Mouse (Mus musculus): ENCODE measurements at regions not wholly inside any gene's neighbourhood (a gene's known extent, or its start where the extent isn't known, plus 50 kb on each side); places are given as distances from the start of the nearest gene placed in this dataset.
A peak's percentile ranks its signal among the peaks of the same experiment; 100 is the strongest.

DNA sequence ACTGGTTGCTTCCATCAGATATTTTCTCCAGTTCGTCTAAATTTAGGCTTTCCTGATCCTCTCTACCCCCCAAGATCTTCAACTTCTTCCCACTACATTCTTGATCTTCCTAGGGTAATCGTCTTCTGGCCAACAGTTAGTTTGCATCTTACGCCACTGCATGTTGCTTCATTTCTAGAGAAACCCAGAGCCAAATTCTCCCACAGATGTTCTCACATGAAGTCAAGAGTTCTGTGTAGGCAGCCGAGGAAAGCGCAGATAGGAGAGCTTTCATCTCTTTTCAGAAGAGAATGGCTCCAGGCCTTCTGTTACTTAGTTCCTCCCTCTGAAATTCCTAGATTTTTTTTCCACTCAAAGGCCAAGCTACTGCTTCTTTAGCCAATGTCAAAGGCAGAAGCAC lies 179.9 kb downstream of the Fgf10 start:
- peak; percentile 19 to 49 for DNase-seq (ENCODE audit: low spot score in 2 of 2)

DNA sequence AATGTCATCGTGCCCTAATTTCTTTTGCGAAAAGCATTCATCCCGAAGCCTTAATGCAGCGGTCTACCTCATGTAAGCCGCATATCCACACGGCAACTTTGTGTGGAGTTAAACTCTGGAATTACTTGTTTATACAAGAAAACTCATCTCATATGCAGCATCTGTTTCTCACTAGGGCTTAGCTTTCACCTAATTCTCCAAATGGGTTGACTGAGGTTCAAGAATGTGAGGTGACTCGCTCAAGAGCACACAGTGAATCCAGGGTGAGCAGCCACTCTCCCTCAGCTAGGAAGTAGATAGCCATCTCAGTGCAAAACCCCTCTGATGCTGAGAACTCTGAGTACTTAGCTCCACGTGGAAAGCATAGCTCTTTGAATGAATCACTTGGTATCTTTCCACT lies 181.1 kb downstream of the Fgf10 start:
- no peak for DNase-seq (ENCODE audit: low spot score in 2 of 2)

DNA sequence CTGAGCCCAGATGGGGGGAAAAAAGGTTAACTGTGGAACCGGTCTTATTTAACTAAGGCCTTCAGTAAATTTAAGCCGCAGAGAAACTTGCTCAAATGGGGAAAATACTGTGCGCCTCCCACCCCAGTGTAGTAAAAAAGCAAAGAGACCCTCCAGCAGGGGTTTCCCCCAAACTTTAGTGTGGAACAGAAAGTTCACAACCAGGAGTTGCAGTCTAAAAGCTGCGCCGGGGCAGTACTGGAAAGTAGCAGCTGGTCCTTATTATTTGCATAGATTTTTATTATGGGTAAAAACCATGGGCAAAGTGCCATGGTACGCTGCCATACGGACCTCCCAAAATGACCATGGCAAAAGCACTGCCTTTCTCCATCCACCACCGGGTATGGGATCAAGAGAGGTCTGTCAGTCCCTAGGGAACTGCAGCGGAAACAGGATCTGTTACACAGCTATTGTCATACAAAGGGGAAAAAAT lies 216.8 kb downstream of the Fgf10 start:
- DNase-seq (ENCODE audit: low spot score in 2 of 2) = no peak

DNA sequence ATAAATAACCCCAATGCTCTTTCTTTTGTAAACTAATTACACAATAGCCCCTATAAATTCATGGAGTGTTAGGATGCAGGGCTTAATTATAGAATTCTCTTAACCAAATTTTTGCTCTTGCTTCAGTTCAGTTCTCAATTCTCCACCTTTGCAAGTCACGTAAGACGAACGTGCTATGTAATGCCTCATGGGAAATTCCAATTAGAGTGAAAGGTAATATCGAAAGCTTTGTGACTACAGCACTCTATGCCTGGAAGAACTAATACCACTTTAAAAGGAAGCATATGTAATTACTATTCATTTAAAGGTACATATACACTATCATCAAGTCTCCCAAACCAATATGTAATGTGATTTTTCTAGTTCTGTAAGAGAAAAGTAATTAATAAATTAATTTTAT lies 225.5 kb downstream of the Fgf10 start:
- DNase-seq (ENCODE audit: low spot score in 2 of 2) = no peak

DNA sequence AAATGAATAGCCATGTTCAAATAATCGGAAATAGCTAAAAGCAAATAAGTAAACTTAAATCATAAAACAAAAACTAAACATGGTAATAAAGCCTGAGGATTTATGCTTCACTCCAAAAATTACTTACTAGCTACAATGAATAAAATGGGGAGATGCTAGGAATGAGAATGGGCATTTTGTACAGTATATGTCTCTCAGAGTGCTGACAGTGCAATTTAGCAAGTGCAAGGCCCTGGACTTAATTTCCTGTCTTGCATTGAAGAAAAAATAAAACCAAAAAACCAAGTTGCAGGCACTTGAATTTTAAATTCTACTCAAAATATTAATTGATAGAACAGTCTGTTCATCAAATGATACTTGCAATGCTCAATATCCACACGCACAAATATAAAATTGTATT lies 232.4 kb downstream of the Fgf10 start:
- DNase-seq (ENCODE audit: low spot score in 2 of 2) = no peak

DNA sequence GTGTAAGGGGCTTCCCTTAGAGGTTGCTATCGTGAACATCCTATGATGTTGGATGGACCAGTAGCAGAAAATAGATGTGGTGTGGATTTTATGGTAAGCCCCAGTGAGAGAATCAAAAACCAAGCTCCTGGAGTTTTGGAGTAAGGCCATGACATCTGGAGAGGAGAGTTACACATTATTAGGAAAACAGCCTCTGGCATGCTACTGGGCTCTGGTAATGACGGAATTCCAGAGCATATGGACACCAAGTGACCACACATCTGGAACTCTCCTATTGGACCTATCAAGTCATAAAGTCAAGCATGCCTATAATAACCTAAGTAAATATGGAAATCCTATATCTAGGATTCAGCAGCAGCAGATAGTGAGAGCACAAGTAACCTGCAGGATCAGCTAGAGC lies 240.8 kb downstream of the Fgf10 start:
- no peak for DNase-seq (ENCODE audit: low spot score in 2 of 2)

DNA sequence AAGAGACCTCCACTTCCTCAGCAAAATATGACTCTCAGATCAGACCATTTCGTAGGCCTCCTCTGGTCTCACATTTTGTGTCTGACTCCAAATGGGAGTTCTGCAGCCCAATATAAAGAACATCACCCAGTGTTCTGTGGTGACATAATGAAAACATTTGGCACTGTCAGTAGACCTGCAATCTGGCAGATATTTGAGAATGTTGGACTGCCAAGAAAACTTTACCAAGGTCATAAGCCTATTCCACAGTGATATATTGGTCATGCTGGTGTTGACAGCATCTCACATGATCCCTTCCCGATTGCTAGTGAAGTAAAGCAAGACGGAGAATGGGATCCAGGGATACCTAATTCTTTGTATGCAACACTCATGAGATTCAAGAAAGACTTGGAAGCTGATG lies 271.2 kb downstream of the Fgf10 start:
- DNase-seq (ENCODE audit: low spot score in 2 of 2) = no peak

DNA sequence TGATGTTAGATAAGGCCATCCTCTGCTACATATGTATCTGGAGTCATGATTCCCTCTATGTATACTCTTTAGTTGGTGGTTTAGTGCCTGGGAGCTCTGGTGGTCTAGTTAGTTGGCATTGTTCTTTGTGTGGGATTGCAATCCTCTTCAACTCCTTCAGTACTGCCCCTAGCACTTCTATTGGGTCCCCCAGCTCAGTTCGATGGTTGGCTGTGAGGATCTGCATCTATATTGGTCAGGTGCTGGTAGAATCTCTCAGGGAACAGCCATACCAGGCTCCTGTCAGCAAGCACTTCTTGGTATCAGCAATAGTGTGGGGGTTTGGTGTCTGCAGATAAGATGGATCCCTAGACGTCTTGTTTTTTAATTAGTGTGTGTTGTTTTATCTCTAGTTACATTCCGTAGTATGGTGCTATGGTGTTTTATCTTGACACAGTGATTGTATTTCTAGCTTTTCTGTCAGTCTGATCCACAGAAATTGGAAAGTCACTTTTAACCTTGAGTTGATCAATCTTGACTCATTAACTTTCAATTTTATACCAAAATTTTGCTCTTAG lies 296.6 kb downstream of the Fgf10 start:
- DNase-seq (ENCODE audit: low spot score in 2 of 2) = no peak

DNA sequence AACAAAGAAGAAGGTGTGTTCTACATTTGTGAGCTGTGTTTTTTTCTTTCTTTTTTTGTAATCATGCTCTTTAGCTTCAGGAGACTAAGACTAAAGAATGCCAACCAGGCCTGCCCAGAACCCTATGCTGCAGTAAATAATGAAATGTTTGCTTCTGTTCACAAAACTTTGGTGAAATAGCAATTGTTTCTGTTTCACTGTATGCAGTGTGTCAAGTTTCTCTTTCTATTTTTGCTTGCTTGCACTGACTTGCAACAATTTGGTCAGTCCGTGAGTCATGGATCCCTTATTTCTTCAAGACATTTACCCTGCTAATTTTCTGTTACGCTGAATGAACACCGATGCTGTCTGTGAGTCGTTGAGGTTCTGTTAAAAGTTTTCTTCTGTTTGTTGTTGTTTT lies 298.1 kb downstream of the Fgf10 start:
- DNase-seq (ENCODE audit: low spot score in 2 of 2) = no peak

DNA sequence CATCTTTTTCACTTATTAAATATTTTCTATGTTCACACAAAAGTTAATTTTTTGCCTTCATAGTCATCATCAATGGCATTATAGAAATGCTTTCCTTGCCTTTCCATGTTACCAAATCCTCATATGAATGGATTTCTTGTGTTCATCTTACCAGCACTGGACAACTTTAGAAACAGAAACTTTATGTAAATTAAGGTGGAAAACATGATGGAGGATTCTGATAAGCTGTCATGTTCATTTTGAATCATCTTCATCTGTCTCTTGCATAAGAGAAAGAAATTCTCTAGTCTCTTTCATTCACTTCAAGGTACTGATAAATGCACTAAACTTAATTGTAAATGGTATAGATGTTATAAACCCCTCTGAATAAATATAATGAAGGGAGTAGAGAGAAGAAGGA lies 305.4 kb downstream of the Fgf10 start:
- DNase-seq (ENCODE audit: low spot score in 2 of 2) = no peak

DNA sequence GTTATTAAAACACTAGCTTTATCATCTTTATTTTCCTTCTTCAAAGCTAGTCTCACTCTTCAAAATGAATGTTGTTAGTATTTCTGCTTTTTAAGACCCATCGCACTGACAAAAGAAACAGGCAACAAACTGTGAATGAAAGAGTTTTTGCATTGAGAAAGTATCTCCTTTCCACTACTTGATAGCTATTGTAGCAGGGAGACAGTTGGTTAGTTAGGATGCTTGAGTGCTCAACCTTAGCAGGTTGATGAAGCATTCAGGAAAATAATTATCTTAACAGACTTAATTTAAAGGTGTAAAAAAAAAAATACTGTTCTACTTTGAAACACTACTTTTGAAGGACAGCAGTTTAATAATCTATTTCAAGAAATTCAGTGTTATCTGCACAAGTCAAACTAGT lies 305.9 kb downstream of the Fgf10 start:
- DNase-seq (ENCODE audit: low spot score in 2 of 2) = no peak

DNA sequence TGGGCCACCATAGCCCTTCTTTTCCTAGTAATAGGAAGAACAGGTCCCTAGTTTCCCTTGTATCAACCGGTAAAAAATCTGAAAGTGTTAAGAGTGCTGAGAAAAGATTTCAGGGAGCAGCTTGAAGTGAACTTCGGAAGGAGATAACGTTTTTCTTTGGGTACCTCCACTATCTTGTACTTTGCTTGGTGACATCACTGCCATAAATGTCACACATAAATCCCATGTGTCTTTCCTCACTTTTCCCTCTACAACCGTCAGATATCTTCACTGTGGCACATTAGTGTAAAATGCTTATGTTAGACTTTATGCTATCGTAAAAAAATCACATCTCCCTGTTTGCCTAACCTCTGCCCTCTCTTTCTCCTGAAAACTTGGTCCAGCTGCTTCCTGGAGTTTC lies 309.9 kb downstream of the Fgf10 start:
- DNase-seq (ENCODE audit: low spot score in 2 of 2) = no peak

DNA sequence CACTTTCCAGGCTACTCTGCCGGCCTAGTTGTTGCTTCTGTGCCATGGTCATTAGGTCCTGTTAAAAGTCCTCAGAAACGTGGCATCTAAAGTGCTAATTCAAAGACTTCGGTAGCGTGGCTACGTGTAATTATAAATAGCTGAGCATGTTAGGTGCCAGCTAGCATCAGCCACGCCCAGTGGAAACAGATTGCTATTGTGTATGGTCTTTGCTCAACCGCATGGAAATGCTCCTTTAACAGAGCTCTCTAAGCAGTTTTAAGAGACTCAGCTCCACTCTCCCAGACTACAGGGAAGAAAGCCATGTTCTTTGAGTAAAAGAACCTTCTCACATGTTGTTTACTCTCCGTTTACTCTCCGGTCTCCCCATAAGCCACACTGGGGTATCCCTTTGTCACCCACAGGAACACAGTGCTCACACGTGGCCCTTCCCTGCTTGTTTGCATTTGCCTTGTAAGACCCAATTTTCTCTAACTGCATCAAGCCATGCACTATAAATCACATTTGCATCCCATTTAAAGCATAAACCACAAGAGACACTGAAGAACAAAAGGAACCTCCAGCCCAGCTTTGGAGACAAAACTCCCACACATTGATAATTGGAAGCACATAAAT lies 311.7 kb downstream of the Fgf10 start:
- no peak for DNase-seq (ENCODE audit: low spot score in 2 of 2)

DNA sequence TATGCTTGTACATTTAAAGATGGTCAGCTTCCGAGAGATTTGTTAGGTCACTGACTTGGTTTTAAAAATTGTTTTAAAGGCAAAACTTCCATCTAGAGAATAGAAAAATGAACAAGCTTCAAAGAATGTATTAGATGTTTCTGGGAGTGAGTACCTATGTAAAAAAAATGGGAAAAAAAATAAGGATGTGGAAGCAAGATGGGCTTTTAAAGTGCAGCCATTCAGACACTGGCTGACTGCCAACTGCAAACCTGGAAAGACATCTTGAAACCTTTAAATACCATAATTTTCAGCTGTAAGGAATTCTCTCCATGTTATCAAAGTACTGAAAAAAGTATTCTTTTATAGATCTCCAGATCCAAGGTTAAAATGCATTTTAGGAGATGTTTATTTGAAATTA lies 315.7 kb downstream of the Fgf10 start:
- DNase-seq (ENCODE audit: low spot score in 2 of 2) = no peak

DNA sequence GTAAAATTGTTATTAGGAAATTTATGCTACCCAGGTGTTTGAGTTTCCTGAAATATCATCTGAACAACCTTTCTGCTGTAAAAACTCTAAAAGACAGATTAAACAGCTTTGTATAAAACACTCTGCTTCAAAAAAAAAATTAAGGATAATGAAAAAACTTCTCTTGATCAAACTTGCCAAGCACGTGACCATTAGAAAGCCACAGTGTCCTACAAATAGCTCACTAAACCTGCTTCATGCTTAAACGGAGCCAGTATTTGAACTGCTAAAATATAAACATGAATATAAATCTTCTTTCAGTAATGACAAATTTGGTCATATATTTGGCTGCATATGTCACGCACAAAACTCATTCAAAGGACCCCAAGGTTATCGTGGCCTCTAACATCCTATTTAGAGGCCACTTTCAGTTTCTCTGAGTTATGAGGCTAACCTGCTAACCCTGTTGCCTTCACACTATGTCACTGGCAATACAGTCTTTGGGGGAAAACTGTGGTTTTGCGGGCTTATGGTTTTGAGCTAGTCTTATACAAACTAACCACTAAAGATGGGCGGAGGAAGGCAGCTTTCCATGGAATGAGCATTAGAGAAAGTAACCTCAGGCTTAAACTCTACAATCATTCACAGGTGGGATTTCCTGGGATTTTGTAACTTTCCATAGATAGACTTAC lies 355.8 kb downstream of the Fgf10 start:
- no peak for DNase-seq (ENCODE audit: low spot score in 2 of 2)

DNA sequence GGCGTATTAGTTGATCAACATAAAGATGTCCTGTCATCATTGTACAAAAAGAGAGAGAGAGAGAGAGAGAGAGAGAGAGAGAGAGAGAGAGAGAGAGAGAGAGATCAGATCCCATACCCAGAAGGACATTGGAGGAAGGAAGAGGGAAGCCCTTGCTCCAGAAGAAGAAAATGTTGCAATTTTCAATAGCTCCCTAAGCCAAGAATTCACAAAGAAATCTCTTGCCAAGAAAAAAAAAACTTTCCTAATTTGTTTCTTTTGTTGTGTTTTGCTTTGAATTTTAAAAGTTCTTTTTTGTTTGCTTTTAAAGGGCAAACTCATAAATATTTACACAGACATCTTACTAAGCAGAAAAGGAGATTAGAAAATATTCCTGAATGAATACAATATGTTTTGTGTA lies 370.0 kb downstream of the Fgf10 start:
- no peak for DNase-seq (ENCODE audit: low spot score in 2 of 2)

DNA sequence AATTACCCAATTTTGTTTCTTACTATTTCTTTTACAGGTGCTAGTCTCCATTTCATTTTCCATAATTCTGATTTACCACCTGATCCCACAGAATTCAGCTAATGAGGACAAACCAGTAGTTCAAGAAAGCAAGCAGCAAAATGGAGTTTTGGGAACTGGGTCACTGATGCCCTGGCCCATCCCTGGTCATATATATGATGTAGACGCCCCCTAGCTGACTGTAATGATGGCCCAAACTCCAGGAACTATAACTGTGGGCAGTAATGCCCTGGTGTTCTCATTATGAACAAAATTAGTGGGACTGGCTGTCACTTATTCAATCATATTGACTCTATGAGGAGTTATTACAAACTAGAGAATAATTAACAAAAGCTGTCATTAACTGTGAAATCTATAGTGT lies 375.5 kb downstream of the Fgf10 start:
- no peak for DNase-seq (ENCODE audit: low spot score in 2 of 2)

DNA sequence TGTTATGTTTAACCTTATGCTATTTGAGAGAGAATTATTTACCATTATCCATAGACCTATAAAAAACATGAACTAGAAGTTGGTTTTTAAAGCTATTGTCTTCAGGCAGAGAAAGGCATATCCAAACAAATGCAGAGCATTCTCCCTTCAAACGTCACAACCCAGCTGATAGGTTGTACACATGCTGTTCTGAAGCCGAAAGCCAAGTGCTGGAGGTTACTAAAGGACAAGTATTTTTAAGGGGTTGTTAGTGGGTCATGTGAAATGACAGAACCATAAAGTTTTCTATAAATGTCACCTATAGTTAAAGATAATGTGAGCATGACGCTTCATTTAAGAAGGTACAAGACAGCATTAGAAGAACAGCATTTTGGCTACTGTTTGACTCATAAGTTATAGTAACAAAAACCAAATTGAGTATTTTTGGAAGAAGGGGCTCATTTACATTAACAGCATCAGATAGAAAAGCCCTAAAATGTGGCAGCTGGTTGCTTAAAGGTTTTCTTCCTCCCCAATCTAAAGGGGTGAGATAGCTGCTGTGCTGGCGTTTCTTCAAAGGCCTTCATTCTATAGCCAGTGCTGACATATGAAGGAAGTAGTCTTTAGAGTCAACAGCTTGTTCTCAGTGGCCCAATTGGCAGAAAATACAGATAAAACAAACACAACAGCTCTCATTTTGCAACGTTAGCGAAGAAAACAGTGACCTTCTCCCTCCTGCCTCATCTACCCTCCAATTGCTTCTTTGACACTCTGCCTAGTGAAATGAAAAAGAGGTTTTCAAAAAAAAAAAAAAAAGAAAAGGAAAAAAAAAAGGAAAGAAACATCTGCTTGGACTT lies 359.4 kb upstream of the Paip1 start:
- no peak for DNase-seq (ENCODE audit: low spot score in 2 of 2)

DNA sequence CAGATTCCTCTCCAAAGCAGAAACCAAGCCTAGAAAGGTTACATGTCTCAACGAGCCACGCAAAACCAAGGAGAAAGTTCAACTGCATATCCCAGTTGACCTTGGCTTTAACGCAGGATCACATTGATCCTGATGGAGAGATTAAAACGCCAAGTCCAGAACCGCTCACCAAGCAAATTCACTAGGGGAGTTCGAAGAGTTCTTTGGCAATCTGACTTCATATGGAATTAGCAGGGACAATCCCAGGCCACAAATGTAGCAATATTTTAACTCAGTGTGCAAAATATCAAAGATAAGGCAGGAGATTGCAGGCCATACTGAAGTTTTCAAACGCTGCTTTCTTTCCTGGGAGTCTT lies 358.8 kb upstream of the Paip1 start:
- no peak for DNase-seq (ENCODE audit: low spot score in 2 of 2)

DNA sequence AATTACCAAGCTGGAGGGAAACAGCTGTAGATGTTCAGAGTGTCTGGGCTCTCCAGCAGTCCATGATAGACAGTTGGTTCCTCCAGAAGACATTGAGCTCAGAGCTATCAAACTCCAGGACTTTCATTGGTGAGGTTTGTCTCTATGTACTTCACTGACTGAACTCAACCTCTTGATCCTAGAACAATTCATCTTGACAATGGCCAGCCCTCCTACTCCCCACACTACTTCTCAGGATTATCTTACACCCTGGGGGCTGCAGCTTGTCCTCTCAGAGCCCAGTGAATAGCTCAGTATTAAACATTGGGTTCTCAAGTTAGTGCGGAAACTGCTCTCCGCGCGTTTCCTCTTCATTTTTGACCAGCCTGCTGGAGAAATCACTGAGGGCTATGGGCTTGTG lies 349.2 kb upstream of the Paip1 start:
- DNase-seq (ENCODE audit: low spot score in 2 of 2) = no peak

DNA sequence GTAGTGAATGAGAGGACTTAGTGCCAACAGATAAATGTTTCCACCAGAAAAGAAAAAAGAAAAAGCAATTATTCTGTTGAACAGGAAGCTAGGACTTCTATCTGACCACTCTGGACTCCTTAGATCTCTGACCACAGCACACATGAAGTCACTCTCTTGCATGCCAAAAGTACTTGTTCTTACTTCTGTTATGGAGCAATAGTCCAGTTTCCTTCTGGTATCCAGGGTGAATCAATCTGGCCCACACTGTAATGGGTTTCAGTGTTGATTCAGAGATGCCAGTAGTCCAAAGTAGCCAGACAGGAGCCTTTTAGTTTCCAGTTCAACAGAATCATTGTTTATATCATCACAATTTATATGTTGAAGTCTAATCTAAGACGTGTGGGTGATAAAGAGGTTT lies 346.7 kb upstream of the Paip1 start:
- no peak for DNase-seq (ENCODE audit: low spot score in 2 of 2)

DNA sequence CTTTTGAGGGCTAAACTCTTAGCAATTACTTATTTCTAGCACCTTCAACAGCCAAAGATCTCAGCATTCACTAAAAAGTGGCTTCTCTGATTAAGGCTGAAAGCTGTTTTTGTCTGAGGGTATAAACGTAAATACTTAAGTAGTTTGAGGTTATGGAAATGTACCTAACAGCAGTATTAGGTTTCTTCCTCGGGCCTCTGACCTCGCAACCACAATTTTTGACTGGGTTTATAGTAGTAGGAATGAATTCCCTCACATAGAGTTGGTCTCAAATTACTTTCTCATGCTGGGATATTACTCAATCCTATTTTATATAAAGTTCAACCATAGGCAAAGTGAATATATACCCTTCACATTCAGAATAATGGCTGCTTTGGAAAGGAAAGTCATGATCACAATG lies 310.5 kb upstream of the Paip1 start:
- DNase-seq (ENCODE audit: low spot score in 2 of 2) = no peak

DNA sequence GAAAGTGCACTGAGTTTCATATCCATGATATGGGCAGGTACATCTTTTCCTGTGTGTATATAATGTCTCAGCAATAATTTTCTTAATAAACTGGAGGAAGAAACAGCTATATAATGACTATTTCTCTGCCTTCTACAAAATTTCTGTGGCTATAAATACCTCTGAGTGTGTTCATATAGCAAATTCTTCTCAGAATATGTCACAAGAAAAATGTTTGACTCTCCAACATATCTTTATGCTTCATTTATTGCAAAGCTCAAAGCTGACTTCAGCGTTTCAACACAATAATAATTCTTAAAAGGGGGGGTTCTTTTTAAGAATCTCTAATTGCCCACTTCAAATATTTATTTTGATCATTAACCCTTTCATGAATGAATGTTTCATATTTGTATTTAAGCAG lies 310.0 kb upstream of the Paip1 start:
- no peak for DNase-seq (ENCODE audit: low spot score in 2 of 2)
